Mouse (Mus musculus) gastrocnemius, adult 8-10 months (tissue): Measurements from ENCODE around the gene Galnt10. TPM values are rescaled to one million over a fixed set of nuclear protein-coding genes. Genes with fewer than 3 reads are reported as not detected.
"Not testable (repeated sequence)": the region's sequence is repeated elsewhere in the genome, so short reads cannot be mapped to it uniquely, and the experiment has no call there.

Experiments used
- DNase-seq, 2 experiments: peaks; one replicate each; pipeline ENCODE4 v3.0.0; 2022; ENCODE audit warnings: low spot score in 2 of 2
- total RNA-seq, 4 experiments: library from RNA; stranded (reverse); gene quantifications; 2 replicates each; pipeline ENCODE4 v1.2.4; 2022

Gene Galnt10
- total RNA-seq, 4 experiments from 2014 or later, result 2.3 to 3.5 (median 3.2) TPM

DNA sequence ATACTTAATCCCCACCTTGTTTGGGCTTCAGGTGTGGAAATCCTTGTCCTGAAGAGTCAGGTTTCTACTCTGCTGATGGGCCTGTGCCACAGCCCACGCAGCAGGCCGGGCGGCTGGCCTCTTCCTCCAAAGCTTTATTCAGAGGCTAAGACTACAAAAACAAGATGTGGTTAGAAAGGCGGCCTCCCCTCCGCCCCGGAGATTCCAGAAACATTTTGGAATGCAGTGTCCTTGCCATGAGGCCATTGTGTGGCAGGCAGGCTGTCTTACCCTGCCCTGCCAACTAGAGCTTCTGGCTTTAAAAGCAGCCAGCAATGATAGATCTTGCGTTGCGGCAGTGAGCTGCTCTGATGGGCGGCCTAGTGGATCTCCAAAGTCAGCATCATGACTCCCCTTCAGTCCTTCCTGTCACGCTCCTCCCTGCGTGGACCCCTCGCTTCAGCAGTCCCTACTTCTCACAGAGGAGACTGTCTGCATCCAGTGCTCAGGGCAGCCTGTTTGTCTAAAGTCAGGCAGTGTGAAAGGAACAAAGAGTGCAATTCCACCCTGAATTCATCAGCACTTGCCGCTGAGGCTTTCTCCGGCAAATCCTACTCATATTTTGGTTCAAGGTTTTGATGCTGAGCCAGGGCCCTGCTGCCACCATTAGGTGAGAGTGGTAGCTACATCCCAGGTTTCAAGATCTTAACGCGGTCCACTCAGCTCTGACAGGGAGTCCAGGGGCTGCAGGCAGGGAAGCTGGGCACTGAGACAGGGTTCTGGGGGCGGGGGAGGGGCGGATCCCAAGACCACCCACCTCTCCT is 141.6 kb downstream of the Galnt10 start:
- no peak for DNase-seq

GRCm38 (mm10) chr11:57787913-57788312 is 142.7 kb downstream of the Galnt10 start:
- DNase-seq, result peak; percentile 30 to 35

GRCm38 (mm10) chr11:57790866-57791535 is 145.8 kb downstream of the Galnt10 start:
- no peak for DNase-seq

DNA sequence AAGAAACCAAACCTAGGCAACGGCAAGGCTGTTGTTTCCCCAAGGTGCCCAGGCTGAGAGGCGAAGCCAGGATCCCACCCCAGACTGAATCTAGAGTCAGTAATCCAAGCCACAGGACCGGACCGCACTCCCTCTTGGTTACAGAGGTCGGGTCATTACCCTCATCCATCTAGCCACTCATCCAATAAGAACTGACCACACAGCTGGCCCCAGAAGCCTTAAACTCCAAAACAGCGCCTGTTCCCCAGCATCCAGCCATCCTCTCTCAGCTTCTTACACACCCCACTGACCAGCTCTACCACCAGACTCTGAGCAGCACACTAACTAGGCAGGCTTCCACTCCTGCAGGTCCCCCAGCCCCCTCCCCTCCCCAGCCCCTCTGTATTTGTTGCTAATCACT is 149.8 kb downstream of the Galnt10 start:
- DNase-seq, result no peak

DNA sequence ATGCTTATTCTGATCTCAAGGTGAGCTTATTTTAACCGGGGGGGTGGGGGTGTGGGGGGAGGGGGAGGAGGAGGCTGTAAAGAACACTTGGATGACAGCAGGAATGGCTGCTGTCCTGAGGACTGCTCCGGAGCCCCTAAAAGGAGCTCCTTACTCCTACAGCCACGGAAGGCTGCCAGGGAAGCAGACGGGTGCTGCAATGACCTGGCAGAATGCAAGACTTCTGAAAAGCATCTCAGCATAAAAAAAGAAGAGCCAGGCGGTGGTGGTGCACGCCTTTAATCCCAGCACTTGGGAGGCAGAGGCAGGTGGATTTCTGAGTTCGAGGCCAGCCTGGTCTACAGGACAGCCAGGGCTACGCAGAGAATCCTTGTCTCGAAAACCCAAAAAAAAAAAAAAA is 152.6 kb downstream of the Galnt10 start:
- DNase-seq, result no peak

- no peak for DNase-seq
Measured at GRCm38 (mm10) chr11:57799456-57799855, 154.2 kb downstream of the Galnt10 start.

DNA sequence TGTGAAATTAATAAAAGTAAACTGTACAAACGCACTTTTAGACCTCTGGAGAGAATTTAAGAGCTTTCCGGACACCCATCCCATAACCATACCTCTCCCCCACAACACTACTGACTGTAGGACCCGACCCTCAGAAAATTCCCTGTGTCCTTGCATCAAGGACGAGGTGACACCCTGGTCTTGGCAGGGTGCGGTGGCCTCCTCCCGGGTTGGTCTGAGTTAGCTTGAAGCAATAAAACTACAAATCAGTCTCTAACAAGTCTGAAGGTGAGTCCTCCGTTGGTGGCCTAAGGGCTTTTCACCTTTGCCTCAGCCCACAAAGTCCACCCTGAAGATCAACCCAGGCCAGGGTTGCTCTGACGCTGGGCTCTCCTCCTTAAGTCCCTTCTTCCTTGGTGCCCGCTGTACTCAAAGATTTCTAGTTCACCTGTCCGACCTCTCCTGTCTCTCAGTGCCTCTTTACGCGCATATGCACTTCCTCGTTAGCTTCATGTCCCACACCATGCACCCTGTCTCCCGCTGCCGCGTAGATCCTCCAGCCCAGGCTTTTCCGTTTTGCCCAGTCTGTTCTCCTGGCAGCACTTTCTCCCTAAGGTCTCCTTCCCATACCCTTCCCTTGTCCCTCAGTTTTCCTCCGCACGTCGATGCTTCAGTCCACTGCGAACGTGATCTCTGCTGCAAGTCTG is 155.2 kb downstream of the Galnt10 start:
- no peak for DNase-seq

DNA sequence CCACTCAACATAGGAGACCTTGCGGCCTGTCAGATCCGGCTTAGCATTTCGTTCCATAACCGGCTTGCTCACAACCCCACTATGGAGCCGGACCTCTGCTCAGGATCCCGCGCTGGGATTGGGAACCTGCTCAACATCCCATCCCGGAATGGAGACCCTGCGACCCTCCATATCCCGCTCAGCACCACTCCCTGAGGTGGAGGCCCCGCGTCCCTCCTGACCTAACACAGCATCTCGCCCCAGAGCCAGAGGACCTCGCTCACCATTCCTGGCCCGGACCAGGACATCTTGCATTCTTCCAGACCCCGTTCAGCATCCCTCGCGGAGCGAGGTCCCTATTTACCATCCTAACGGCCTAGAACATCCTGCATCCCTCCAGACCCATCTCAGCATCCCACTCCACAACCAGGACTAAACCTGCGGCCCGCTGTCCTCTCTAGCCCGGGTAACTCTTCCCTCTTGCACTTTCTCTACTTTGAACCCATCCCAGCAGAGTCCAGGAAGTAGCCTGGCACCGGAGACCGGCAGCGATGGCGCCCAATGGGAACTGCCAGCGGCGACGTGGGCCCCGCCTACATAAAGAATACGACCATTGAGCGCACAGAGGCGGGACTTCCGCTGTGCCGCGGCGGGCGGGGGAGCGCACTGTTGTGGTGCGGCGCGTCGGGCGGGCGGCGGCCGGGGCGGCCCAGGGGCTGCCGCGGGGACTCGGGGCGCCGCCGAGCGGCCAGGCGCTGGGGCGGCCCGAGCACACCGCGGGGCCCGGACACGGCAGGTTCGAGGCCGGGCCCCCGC is 155.9 kb downstream of the Galnt10 start, which contains the start of gene Sap30l:
Sap30l (plus strand) TSS at position 667 of the 795 bp plus-strand sequence.
- DNase-seq, result peak; percentile 94 to 95

DNA sequence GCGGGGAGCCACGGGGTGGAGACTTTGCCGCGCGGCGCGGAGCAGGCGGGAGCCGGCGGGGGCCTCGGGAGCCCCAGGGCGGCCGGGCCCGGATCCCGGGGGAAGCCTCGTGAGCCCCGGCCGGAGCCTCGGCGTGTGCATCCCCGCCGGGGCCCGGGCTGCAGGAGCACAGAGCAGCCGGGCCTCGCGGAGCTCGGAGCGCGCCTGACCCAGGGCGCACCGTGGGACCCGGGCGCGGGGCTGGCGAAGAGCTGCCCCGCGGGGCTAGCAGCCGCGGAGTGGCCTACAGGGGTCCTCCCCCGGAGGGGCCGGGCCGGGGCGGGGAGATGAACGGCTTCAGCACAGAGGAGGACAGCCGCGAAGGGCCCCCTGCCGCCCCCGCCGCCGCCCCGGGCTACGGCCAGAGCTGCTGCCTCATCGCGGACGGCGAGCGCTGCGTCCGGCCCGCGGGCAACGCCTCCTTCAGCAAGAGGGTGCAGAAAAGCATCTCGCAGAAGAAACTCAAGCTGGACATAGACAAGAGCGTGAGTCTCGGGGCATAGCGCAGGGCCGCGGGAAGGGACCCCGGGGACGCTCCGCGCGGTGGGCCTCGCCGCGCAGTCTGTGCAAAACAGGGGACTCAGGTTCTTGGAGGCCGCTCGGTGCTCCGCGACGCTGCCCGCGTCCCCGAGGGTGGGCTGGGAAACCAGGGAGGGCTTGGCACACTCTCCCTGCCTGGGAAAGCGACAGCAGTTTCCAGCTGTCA is 156.7 kb downstream of the Galnt10 start:
- peak; percentile 34 to 37 for DNase-seq

DNA sequence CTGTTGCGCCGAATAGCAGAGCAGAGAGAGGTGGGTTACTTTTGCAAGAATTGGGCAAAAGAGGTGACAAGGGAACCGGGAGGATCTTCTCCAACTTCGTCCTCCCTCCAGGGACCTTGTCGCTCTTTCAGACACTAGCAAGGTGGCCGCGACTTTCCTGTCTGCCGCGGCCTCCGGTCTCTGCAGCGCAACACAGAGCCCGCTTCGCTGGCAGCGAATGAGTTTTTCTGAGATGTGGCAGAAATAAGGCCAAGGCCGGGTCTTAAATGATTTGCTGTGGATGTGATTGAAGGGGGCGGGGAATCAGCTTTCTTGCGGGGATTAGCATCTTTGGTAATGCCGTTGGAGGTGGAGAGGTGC is 157.2 kb downstream of the Galnt10 start:
- no peak for DNase-seq

GRCm38 (mm10) chr11:57805047-57805446 is 159.8 kb downstream of the Galnt10 start:
- DNase-seq, result no peak

GRCm38 (mm10) chr11:57809017-57809731 is 163.9 kb downstream of the Galnt10 start:
- DNase-seq, result no peak

GRCm38 (mm10) chr11:57809732-57810098 is 164.5 kb downstream of the Galnt10 start:
- no peak for DNase-seq

GRCm38 (mm10) chr11:57811006-57811405 is 165.8 kb downstream of the Galnt10 start:
- DNase-seq, result peak; percentile 47 to 74

DNA sequence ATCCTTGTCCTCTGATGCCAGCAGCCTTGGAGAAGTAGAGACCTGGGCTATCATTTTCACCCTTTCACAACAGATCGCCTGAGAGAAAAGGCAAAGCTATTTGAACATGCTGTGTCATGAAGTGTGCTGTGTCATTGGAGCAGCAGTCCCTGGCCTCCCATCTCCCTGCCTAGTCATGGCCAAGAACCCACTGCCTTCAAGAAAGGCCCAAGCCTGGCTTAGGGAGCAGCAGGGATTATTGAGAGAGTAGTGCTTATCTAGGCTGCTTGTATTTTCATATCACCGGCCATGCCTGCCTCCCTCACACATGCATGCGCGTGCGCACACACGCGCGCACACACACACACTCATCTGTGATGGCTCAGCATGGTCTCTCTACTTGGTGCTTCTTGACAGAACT is 167.0 kb downstream of the Galnt10 start:
- DNase-seq, result no peak

DNA sequence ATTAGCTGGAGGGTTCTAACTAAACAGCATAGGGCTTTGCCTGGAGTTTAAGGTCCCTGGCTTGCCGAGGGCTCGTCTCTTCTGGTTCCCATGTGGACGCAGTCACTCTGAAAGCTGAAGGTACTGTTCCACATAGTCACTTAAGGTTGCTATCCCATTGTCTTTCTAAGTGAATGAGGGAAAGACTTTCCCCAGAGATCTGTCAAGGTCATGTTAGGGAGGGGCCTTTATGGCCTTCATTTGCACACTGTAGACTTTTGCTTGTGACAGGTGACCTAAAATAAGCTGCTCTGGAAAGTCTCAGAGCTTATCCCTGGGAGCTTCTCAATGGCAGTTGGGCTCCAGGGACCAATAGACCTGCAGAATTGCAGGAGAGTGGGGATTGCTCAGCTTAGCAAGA is 168.4 kb downstream of the Galnt10 start:
- DNase-seq, result no peak

- no peak for DNase-seq
Measured at GRCm38 (mm10) chr11:57818189-57818588, 172.9 kb downstream of the Galnt10 start.

DNA sequence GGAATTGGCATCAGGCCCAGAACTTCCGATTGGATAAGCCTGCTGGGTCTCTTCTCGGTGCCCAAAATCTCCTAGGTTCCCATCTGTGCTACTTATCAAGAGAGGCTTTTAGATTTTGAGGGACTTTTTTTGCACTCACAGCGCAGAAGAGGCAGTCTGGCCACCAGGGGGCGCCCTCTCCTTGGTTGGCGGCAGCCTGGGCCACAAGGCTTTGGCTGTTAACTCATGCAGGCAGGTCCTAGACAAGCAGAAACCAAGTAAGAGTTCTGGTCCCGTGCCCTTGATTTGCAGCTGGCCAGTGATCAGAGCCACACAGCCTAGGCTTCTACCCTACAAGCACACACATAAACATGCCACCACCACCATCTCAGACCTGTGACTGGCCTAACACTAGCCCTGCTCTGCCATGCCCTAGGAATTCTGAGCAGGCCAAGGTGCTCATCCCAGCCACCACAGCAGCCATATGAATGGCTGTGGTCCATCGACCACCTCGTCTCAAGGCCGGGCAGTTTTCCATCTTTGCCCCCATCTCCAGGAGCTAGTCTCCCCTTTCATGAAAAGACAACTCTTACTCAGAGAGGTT is 174.8 kb downstream of the Galnt10 start:
- peak; percentile 55 to 59 for DNase-seq

GRCm38 (mm10) chr11:57823159-57823558 is 177.9 kb downstream of the Galnt10 start:
- DNase-seq, result not testable (repeated sequence)

DNA sequence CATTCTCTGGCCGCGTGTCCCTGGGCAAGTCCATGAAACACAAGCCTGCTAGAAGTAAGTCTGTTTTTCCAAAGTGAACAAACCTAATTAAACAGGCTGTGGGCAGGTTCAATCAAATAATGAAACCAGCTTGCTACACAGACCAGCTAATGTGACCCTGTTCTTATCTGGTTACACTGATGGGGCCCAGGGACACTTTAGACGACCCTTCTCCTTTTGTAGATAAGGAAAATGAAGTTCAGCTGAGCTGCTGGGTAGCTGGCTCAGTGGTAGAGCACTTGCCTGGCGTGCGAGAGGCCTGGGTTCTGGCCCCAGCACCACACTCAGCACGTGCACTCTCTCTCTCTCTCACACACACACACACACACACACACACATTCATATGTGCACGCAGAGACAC is 178.5 kb downstream of the Galnt10 start:
- no peak for DNase-seq
